Mouse (Mus musculus) right cerebral cortex, postnatal 4 days (tissue): ENCODE measurements around the gene Cdyl.
A peak's percentile ranks its signal among the peaks of the same experiment; 100 is the strongest.

Experiments used
- DNase-seq: peaks from one replicate; pipeline ENCODE4 v3.0.0-alpha.2; 2022

Cdyl gene

DNA sequence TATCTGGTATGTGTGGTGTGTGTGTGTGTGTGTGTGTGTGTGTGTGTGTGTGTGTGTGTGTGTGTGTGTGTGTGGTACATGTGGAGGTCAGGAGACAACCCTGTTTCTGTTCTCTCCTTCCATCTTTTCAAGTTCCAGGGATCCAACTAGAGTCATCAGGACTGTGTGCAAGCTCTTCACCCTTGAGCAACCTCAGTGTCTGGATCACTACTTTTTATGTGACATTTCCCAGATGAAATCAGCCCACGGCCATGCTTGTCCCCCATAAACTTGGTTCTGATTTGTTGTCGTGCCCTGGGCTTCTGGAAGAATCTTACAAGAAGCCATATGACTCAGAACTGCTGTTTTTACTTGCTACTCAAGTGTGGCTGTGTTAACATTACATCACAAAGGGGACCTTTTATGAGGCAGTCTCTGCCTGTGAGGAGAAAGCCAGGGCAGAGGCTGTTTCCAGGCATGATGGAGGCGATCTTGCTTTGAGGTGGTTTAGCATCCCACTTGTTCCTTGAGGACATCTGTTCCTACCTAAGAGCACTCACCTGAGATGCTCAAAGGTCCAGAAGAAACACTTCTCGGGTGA lies at the start of gene Cdyl:
Gene Cdyl (plus strand): TSS at position 428 of the 580 bp plus-strand sequence.
- no peak for DNase-seq

DNA sequence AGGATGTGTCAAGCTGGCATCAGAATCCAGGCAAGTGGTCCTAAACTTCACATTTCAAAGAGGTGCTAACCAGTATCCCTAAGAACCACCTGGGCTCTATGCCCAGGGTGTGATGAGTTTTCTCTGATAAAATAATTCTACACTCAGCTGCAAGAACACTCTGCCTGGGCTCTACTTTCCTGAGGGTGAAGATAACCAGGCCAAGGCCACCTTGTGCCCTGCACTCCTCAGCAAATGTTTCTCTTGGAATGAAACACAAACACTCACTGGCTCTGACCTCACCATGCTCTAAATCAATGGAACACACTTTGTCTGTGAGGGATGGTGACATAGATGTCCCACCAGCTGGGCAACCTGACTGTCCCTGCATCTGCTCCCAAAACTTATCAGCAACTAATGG lies 48.9 kb upstream of the Cdyl start:
- no peak for DNase-seq

DNA sequence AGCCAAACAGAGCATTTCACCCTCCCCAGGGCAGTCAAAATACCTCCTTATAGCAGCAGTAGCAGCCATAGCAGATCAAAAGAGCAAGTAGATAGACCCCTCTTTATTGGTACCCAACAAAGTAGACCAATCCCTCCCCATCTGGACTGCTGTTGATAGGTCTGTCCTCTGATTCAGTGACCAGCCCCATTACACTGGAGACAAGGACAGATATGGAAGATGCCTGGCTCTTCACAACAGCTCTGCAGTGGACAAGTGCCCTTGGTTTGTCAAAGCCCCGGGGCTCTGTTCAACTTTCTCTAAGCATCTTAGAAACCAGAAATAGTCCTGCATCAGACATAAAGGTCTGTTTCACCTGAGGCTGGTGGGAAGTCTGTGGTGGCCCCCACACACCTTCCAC lies 47.1 kb upstream of the Cdyl start:
- DNase-seq, result no peak

DNA sequence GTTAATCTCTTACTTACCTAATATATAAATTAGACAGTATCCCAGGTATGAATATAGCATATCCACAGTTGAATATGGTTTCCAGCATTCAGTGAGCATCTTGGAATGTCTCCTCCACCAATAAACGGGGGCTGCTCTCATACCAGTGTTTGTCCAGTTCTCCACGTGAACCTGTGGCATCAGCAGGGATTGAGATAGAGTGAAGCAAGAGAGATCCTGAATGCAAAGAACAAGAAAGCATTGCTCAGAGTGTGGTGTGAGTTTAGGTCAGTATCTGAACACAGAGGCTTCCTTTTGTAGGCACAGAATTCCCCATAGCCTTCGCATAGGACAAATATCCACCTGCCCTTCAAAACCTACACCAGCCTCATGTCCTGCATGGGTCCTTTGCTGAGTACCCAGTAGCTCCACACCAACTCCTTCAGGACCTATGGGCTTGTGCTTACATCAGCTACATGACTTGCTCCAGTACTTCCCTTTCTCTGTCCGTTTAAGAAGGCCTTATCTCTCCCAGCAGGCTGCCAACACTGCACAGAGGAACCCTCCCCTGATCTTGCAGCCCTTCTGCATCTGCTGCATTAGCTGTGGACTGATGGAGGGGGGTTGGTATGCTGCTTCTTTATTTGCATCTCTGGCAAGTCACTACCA lies 44.7 kb upstream of the Cdyl start:
- no peak for DNase-seq

DNA sequence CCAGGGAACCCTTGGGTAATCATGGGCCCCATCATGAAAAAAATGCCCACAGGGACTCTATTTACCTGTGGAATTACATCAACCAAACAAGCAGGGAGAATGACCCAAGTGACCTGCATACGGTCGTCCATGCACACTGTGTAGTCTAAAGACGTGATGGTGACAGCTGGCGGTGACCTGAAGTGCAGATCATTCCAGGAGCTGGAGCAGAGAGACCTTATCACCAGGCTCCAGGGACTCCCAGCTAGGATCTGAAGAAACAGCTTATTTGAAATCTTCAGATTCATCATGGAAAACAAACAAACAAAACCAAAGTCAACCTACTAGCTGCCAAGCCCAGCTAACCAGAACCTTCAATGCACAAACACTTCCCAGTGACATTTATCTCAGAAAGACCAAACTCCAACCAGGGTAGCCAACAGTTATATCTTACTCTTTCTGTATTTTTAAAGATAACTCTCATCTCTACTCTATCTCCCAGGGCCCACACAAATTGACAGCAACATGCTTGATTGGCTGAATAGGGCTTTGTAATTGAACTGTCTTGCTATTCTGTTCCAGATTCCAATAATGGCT lies 43.0 kb upstream of the Cdyl start:
- no peak for DNase-seq

DNA sequence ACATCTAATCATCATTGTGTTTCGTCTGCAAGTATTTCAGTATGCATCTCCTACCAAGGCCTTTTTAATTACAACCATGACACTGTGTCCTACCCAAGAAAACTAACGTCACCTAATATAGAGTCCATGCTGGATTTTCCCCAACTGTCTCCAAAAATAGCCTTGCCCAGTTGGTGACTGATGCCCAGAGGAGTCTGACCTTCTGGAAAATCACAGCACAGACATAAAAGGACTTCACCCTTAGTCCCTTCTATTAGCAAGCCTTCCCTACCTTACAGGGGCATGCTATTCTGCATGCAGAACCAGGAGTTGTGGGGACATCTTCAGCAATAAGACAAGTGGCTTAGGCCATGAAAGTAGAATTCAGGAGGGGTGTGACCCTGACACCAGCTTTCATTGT lies 40.3 kb upstream of the Cdyl start:
- no peak for DNase-seq

DNA sequence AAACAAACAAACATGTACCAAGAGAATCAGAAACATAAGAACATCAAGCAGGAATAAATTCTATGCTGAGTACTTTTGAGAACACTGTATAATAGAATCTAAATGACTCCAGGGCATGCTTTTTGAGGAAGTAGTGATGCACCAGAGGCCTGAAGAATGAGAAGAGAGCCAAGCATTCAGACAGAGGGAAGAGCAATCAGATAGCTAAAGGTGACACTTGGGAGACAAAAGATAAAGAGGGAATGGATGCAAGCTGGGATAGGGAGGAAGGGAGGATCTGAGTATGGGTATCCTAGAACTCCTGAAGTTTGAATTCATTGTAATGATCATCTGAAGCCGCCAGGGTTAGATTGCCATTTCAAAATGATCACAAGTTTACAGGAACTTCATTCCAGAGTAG lies 38.9 kb upstream of the Cdyl start:
- no peak for DNase-seq

DNA sequence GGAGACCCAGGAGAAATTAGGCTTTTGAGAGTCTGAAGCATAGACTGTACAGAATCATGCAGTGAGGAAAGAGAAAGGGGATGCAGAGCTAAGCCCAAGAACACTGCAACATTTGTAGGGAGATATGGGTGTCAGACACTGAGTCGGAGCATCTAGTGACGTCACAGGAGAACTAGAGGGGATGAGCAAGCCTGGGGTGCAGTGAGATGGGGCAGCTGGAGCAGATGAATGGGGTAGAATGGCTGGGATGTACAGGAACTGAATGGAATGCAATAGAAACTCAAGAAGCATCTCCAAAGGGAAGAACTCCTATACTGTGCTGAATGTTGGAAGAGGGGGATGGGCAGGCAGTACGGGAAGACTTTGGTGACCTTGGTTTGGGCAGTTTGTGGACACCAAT lies 34.8 kb upstream of the Cdyl start:
- DNase-seq, result no peak

DNA sequence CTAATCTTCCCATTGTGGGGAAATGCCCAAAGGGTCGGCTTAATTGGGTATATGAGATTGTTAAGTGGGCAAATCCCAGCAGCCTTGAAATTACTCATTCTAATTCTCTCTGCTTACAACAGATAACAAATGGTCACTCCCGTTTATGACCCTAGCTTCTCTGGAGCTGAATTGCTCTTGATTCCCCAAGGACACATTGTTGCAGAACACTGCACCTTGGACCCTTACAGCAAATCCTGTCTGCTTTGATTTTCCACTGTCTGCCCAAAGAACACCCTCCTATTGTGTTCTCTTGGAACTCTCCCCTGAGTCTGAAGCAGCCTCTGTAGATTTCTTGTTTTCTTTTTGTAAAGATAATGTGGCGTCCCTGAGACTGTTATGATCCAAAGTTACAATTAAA lies 34.1 kb upstream of the Cdyl start:
- DNase-seq, result no peak

DNA sequence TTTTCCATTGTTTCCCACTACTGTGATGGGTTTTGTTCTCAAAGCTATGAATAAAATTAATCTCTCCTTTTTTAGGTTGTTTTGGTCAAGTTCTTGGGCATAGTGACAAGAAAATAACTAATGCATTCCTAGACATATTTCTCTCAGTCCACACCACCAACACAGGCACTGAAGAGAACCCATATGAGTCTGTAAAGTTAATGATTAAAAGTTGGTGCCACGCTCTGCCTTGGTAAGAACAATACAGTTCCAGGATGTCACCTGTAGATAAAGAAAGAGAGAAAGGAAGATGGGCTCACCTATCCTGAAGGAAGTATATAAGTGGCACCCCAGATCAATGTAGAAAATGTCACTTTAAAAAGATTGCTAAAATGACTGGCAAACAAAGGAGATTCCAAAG lies 32.3 kb upstream of the Cdyl start:
- DNase-seq, result no peak

DNA sequence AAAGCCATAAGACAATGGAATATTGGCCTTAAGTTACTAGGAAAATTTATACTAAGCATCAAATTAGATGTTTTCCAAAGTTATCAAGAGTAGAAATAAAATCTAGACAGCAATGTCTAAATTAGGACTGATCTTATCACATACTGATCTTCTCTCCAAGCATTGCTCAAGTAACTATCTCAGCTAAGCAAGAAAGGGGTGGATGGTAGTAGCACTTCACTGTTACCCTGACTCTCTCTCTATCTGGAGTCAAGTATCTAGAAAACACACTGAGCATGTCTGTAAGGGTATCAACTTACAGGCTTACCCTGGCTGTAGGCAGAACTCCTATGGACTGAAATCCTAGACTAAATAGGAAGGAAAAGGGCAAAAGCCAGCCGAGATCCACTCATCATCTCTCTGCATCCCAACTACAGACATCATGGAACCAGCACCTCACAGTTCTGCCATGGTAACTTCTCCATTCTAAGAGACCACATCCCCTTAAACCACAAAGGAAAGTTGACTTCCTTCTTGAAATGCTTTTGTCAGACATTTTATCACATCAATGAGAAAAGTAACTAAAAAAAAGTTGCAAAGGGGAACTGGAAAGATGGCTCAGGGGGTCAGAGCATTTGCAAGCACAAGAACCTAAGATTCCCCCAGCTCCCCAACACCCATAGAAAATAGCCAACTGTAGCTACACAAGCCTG lies 12.4 kb upstream of the Cdyl start:
- no peak for DNase-seq

DNA sequence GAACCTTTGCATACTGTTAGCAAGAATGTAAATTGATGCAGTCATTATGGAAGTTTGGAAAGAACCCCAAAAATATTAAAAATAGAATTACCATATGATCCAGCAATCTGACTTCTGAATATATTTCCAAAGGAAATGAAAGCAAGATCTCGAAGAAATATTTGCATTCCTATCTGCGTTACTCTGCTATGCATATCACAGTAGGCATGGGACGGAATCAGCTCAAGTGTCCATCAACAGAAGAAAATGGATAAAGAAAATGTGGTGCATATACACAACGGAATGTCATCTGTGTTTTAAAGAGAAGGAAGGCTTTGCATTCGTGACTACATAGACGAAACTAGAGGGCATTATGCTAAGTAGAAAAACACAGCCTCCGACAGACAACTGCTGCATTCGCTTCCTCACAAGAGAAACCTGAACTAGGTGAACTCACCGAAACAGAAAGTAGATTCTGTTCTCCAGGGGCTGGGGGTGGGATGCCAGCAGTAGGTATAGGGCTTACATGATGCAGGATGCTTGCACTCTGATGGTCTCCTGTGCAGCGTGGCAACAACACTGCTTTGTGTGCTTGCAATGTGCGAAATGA lies 9.3 kb upstream of the Cdyl start:
- DNase-seq, result peak; percentile 5

DNA sequence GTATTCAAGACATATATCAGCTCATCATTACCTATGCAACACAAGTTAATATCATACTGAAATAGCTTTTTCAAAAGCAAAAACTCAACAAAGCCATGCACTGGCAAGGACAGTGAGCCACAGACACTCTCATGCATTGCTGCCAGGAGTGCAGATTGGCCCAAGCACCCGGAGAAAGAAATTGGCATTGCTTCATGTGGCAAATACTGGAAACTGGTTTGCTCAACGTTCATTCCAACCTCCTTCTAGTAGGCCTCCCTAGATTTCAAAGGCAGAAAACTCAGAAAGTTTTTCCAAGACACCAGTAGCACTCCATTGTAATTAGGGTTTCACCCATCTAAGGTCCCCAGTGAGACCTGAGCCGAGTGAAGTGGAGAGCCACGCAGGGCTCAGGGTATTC lies 6.8 kb upstream of the Cdyl start:
- no peak for DNase-seq

DNA sequence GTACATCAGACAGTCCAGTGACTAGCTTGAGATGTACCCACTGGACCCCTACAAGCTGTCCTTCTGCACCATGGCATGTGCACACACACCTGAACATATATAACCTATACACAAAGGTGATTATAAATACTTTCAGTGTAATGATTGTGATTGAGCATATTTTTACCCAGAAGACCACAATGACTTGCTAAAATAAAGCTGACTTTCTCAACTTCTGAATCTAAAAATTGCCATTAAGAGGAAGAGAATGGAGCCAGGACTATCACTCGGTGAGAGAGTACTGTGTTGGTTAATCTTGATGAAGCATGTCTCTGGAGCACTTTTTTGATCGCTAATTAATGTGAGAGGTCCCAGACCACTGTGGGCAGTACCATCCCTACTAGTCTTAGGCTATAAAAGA lies 2.8 kb upstream of the Cdyl start:
- DNase-seq, result no peak

DNA sequence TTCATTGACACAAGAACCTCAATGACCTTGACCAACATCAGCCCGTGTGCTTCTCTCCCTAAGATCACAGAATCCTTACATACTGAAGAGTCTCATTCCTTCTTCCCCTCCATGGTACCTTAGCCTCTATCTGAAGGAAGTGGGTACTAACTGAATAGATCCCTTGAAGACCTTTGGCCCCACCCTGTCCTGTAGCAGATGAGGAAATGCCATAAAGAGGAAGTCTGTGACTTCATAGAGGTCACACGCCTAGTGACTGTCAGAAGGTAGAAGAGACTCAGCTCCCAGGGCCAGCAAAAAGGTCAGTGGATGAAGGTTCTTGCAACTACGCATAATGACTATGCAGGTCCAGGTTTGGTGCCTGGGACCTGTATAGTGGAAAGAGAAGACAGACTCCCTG lies 5.8 kb downstream of the Cdyl start:
- no peak for DNase-seq

DNA sequence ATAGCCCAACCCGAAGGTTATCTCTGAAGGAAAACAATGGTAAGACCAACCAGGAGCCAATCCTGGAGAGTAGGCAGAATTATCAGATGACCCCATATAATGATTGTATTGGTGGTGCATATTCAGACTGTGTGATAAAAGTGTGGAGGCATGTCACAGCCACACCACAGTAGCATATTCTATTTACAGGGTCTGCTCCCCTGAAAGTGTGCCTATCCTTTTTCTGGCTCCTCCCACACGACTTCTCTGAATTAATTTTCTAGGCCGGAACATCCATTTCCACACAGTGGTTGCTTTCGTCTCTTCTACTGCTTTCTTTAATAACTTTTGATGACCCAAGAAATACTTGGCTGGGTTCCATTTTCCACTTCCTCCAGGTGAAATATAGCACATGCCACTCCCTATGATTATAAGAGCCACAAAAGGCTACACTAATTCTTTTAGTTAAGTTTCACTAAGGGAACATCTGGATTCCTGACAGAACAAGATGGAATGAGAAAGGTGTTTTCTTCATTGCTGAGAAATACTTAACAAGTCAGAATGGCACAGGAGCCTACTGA lies 10.4 kb downstream of the Cdyl start:
- no peak for DNase-seq

DNA sequence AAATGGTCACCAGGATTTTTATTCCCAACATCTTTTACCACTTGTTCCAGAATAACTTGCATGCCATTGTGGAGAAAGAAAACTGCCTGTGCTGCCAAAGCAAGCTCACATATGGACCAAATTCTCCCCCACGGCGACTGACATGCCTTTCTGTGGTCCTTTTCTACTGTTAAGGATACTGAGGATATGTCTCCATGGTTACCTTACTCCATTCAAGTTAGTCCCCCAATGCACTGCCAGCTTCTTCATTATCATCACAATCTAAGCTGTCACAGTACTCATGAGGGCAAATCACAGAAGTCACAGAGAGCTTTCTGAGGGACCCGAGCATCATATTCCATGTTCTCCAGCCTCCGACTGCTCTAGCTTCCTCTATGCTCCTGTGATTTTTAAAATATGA lies 11.2 kb downstream of the Cdyl start:
- no peak for DNase-seq

DNA sequence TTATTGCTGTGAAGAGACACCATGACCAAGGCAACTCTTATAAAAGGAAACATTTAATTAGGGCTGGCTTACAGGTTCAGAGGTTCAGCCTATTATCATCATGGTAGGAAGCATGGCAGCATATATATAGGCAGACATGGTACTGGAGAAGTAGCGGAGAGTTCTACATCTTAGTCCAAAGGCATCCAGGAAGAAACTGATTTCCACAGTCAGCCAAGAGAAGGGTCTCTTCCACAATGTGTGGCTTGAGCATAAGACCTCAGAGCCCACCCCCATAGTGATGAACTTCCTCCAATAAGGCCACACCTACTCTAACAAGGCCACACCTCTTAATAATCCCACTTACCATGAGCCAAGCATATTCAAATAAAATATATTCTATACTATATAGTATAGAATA lies 17.3 kb downstream of the Cdyl start:
- DNase-seq, result no peak

DNA sequence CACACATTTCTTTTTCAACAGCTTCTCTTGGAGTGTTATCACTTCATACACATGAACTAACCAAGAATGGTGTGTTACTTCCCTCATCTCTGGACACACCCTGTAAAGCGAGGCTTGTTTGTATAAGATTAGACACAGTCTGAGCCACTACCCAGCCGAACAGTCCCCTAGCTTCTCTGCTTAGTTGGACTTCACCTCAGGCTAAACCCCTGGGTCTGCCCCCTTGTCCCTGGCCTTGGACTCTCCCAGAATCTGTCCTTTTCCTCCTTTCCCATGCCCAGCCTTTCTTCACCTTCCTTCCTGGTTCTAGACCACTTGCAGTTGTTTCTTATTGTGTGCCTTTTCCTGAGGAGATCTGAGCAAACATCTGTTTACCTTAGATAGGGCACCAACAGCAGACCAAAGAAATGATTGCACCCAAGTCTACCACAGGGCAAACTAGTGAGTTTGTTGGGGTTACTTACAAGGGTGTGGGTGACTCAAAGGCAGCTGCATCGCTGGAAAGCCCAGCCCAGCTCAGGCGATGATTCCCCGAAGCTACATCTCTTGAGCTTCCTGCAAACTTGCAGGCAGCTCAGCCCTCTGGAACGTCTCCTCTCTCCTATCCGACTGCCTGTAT lies 17.9 kb downstream of the Cdyl start:
- no peak for DNase-seq

DNA sequence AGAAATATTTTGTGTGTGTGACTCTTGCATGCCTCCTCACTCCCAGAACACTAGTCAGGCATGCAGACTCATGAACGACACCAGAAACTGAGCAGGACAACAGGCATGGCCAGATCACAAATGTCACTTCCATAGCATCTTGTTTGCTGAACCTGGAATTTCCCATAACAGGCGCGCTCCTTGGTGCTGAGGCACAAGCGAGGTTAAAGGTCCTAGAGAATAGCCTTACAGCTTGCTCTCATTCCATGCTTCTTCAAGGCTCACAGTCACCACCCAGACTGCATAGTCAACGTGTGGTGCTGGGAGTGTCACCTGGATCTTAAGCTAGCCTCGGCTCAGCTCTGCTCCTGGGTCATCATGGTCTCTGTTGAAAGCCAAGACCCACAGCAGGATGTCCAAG lies 19.1 kb downstream of the Cdyl start:
- DNase-seq, result no peak

DNA sequence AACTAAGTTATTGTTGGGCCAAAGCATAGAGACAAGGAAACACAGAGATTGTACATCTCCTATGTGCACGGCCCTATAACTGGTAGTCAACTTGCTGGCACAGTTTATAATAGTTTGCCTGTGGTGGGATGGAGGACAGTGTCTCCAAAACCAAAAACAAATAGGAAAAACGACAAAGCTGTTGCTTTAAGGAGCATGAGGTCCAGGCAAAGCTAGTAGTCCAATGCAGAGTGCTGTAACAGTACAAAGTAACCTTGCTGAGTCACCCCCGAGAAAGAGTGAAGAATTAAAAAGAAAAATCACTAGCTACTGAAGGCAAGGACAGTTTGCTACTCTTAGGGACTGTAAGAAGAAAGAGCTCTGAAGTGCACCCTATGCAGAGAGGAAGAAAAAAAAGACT lies 21.7 kb downstream of the Cdyl start:
- DNase-seq, result no peak

DNA sequence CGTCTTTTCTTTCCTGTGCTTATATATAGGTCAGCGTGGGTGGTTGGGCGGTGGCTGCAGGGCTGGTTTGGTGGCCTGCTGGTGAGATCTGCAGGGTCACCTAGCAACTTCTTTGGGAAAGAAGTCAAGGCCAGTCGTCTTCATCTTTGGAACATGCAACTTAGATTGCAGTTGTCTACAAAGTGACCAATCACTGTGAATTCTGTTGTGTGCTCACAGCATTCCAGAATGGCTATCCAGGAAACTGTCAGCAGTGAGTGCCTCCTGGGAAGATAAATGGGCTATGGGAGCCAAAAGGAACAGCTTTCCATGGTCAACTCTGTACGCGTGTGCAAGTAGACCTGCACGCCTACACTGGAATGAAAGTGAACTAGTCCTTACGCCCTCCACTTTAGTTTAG lies 26.6 kb downstream of the Cdyl start:
- no peak for DNase-seq

DNA sequence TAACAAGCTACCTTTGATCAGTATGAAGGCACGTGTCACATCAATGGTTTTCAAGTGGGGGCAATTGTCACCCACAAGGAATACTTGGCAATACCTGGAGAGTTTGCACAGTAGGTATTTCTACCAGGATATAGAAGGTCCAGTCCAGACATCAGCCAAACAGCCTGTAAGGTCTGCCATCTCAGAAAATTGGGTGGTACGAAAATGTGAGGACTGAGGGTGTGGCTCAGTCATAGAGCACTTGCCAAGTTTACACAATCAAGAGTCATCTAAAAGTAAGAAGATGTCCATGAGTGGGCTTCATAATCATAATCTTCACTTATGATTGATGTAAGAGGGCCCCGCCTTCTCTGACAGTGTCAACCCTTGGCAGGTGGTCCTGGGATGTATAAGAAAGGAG lies 29.9 kb downstream of the Cdyl start:
- no peak for DNase-seq
